Mouse (Mus musculus) brain, adult 2 months (tissue): ENCODE measurements around the gene Prkg1.

Experiments
- DNase-seq: peaks from one replicate; pipeline ENCODE4 v3.0.0; 2011; ENCODE audit warnings: low read depth, low spot score

Gene Prkg1

DNA sequence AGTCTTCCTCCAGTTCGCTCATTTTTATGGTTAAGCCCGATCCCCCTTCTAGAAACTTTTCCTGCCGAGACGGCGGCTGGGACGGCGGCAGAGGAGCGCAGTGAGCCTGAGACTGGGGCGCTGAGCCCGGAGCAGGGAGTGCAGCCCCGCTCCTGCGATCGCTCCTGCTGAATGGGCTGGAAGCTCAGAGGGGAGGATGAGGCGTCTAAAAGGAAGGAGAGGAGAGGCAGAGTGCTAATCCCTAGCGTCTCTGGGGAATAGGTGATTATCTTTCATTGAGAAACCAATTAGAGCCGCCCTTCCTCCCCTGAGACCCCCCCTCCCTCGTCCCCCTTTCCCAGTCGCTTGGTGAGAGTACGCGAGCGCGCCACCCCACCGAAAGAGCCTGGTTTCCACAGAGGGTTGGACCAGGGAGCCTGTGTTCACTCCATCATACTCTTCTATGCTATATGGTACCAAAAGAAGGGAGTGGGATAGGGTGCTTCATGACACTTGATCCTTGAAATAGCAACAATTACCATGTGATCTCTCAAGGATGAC is at the start of gene Prkg1:
TSS of gene Prkg1 (minus strand) at position 233 of the 540 bp plus-strand sequence.
- peak; percentile 22 for DNase-seq

GRCm38 (mm10) chr19:31813087-31813486 is 48.3 kb upstream of the Prkg1 start:
- DNase-seq: no peak

DNA sequence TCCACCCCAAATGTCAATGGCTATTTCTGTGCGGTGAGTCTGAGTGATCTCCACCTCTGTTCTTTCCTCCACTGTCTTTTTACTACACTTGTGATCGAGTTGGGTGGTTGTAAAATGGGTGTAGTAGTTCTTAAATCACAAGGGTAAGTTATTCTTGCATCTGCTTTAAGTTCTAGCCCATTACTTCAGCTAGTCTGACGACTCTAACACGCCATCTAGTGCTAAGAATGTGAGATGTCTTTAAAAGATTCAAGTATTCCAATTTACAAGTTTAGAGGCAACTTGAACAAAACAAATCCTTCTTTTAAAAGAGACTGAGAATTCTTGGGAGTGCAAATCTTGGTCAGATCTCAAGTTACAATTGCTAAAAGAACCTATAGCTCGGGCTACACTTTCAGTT is 46.5 kb upstream of the Prkg1 start:
- peak; percentile 35 for DNase-seq

DNA sequence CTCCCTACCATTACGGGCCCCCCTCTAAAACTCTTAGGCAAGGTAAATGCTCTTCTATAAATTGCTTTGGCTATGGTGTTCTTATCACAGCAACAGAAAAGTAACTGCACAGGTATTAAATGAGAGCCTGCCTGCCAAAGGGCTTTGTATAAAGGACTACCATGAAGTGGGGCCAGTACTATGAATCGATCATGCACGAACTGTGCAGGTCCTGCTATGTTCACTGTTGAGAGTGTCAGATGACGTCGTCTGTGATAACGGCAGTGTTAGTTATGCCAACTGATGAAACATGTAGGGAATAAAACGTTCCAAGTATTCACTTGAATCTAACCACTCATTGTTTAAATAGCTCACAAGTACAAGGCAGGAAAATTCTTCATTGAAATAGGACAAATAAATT is 40.6 kb upstream of the Prkg1 start:
- DNase-seq: no peak

DNA sequence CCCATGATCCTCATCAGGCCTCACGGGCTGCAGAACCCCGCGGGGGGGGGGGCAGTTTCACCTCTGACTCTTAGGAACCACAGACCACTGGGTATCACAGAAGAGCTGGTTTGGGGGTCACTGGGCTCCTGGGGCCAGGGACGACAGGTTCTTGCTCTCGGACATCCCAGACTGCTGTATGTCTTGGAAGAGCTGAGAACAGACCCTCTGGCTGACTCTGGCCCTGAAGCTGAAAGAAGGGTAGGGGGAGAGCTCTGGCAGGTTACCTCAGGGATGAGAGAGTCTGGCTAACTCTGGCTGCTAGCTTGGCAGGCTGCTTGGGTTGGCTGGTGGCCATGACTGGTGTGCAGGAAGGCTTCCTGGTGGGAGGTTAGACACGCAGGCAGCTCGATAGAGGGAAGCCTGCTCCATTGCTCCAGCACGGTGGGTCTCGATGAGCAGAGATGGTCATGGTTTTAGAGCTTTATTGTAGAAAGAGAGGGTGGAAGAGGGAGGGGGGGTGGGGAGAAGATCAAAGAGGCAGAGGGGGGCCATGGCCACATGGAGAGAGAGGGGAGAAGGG is 30.7 kb upstream of the Prkg1 start:
- DNase-seq: peak; percentile 23

- DNase-seq: no peak
Observed at GRCm38 (mm10) chr19:31791724-31792123, 26.9 kb upstream of the Prkg1 start.

GRCm38 (mm10) chr19:31781521-31782018 is 16.7 kb upstream of the Prkg1 start:
- no peak for DNase-seq

DNA sequence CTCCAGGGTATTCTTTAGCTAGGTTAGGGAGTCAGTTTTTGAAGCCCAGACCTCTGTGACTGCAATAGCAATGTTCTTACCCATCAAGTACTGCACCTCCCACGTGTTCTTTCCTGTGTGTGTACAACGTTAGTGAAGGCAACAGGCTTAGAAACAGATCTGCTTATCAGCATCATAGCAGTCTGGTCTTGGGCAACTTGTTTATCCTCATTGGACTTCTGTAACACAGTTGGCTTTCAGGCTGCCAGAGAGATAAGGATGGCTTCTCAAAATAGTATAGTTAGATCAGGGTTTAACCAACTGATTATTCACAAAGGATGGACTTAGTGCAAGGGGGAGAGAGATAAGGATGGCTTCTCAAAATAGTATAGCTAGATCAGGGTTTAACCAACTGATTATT is 16.2 kb upstream of the Prkg1 start:
- no peak for DNase-seq

- no peak for DNase-seq
Observed at GRCm38 (mm10) chr19:31780222-31780621, 15.4 kb upstream of the Prkg1 start.

DNA sequence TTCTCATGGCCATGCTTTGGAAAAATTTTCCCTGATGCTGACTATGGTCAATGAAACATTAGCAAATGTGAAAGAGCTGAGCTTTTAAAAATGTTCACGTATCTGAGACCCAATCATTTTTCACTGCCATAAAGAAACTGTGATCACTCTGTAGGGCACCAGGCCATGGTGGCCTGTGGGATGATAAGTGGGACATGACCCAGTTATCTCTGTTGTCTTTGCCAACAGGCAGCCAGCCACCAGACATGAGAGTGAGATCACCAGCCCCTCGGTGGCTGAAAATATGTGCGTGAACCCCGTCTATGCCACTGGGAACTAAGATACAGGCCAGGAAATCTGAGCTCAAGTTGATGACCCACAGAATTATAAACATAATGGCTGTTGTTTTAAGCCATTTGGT is 14.2 kb upstream of the Prkg1 start:
- DNase-seq: no peak

- peak; percentile 26 for DNase-seq
Observed at GRCm38 (mm10) chr19:31767004-31767403, 2.2 kb upstream of the Prkg1 start.

GRCm38 (mm10) chr19:31765451-31765850 is 618 bp upstream of the Prkg1 start:
- DNase-seq: no peak

DNA sequence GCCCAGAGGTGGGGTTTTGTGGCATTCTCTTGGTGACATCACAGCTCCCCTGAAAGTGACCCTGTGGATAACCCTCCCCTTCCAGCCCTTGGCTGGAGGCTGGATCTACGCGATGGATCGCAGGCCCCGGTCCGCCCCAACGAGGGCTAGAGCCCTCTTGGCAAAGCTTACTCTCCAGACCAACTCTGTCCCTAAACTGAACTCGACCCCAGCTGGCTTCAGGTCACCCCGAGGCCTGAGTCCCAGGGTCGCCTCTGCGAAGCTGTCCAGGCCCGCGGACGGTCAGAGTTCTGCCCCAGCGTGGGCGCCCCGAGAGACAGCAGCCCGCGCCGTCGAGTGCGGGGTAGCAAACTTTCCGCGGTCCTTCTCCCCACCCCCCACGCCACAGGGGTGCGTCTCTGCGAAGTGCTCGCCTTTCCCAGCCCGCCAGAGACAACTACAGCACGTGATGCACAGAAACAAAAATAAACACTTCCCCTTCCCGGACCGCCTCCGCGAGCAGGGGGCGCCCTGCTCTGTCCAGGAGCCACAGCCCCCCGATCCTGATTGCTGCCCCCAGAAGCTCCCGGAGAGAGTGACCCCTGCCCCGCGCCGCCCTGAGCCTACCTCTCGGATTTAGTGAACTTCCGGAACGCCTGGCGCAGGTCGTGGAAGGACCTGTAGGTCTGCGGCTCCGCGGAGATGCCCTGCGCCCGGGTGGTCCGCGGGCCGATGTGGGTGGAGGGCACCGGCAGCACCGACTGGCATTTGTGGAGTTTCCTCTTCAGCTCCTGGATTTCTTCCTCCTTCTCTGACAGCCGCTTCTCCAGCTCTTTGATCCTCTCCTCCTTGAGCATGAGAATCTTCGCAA is 657 bp downstream of the Prkg1 start:
- DNase-seq: no peak

DNA sequence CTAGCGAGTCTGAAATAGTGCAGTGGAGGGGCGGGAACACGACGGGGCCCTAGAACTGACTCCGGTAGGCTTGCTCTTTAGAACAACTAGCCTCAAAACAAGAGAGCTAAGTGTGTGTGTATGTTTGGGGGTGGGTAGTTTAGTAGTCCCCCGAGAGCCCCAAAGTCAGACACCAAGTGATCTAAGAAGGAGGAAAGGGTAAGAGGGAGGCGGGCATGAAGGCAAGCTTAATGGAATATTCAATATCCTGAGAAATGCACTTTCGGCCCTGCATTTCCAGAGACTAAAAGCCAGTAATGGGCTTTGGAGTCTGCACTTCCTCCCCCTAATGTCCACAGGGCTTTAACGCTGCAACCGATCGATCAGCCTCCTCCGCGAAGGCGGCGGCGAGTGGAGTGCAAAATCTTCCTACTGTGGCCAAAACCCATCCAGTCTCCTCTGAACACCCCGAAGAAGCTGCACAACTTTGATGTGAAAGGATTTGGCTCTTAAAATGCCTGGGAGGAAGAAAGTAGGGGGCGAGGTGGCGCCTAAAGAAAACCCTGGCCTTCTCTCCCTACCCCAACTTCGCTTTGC is 1.5 kb downstream of the Prkg1 start:
- no peak for DNase-seq

DNA sequence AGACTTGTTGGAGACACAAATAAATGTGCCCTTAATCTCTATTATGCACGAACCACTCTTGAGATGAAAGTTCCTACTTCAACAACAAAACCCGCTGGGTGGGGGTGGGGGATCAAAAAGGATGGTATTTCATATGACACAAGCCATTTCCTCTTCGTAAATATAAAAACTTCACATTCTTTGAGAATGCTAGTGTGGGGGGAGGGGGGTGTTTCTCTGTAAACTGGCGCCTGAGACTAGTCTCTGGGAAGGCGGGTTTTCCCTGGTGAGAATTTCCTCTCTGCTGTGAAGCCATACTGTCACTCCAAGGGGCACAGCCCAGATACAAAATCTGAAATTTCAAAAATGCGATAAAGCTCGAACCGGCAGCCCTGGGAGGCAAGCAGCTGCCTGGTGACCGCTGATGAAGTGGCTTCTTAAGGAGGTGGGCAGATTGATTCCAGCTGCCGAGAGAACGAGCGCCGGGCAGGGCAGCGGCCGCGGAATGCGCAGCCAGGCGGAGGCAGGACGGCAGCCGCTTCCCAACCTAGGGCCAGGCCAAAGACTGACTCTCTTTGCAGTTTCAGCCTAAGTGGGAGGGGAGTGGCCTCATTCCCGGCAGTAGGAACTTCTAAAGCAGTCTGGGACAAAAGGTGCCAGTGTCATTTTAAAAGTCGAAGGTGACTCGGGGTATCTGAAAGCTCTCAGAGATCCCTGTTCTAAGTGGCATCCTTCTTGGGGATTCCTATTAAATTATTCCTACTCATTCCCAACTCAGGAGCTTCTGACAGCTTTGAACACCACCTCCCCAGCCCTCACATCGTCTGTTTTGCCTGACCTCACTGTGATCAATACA is 2.2 kb downstream of the Prkg1 start:
- DNase-seq: peak; percentile 8

GRCm38 (mm10) chr19:31759855-31760254 is 5.0 kb downstream of the Prkg1 start:
- DNase-seq: no peak

DNA sequence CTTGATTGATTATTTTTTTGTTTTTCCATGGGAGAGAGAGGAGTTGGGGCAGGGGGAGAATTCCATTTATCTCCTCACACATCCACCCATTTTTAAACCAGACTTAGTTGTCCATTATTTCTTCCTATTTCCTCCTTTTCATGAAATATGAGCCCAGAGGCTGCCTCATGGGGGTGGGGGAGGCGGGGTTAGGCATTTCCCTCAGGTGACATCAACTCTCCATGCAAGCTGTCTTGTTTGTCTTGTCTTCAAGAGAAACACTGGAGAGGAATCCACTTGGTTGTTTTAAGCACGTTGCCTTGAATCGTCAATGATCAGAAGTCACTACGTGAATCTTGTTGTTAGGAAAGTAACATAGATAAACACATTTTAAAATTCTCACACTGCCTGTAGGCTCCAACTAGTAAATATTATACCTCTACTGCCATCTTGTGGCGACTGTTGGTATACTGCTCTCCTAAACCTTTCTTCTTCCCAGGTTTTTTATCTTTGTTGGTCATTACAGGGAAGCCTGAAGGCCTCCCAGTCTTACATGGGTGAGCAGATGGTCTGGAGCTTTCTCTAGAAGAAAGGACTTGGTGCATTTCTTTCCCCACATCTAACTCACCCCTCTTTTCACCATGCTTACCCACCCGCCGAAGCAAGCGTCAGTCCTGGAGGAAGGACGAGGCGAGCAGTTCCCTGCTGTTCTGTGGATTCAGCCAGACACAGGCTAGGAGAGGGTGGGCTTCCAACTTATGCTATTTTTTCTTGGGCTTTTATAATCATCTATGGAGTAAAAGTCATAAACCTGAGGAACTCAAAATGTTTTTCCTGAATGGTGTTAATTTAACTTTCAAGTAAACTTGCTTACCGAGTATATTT is 8.7 kb downstream of the Prkg1 start:
- DNase-seq: peak; percentile 61

GRCm38 (mm10) chr19:31754642-31755287 is 10.1 kb downstream of the Prkg1 start:
- DNase-seq: no peak

- DNase-seq: no peak
Observed at GRCm38 (mm10) chr19:31750976-31751676, 13.7 kb downstream of the Prkg1 start.
